Mouse (Mus musculus) right cerebral cortex, adult 18-20 months (tissue): Measurements from ENCODE around the gene Rhbdd2.

ENCODE experiments used
- DNase-seq: peaks from one replicate; pipeline ENCODE4 v3.0.0; 2022; ENCODE audit warnings: mixed read lengths

Gene Rhbdd2

DNA sequence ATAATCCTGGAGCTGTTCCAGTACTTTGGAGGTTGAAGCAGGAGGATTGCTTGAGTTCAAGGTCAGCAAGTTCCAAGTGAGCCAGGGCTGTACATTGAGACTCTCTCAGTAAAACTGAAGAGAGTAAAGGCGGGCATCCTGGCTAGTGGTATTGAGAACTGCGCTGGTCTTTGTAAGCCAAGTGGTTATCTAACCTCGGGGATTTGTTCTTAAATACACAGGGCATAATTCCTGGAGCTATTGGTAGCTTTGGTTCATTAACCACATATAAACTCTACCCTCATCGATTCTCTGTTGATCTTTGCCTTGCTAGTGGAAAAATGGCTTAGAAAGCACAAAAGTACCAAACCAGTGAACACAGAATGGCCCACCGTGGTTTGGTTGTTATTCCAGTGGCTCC is 58.0 kb downstream of the Rhbdd2 start:
- no peak for DNase-seq

DNA sequence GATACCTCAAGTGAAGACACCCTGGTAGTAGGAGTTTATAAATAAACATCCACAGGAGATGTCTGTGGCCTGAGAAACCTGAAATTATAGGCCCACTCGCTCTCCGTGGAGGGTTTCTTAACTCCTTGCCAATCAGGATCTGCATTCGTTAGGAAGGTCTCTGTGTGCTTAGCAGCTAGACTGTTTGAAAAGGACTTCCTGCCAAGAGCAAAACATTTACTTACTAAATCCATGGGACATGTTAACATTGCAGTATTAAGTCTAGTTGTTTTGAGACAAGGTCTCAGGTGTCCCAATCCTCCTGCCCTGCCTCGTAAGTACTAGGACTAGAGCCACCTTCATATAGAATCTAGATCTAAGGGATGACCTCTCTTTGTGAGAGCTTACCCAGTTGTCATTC is 58.8 kb downstream of the Rhbdd2 start:
- no peak for DNase-seq

DNA sequence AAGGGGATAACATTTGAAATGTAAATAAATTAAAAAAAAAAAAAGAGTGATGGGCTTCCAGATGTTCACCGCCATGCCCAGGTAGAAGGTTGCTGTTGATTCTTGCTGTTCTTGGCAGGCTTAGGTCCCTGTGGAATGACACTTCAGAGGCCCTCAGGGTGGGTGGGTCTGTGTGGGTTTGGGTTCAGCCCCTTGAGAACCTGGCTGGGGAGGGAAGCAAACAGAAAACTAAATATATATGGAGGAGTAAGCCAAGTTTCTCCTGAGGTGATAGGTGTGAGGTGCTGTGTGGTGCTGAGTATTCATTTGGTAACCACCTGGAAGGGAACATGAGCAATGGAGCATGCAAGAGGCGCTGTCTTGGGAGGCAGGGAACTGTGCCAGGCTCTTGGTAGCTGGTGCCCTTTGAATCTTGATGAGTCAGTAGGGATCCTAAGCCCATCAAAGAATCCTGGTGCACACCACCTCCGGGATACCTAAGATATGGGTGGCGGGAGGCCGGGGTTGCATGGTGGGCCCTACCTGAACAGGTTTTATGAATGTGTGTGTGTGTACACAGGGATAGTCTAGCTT is 60.9 kb downstream of the Rhbdd2 start:
- no peak for DNase-seq

DNA sequence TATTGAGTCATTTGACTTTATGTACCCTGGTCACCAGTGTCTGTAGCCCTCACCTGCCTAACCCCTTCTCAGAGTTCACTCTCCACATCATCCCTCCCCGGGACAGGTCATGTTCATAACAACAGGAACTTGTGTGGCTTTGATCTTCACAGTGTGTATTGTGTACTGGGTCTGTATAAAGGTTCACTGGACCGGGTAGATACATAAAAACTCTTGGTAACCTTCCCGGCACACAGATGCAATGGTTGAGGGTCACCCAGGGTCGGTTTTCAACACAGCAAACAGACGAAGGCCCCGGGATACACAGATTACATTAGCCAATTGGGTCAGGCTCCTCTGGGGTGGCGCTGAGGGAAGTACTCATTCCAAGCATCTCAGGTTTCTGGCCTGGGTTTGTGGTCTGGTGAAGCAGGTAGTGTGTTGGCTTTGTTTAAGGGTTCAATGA is 62.9 kb downstream of the Rhbdd2 start:
- DNase-seq, result no peak
